Mouse (Mus musculus) bone marrow, adult 2 months (tissue): ENCODE measurements around the gene 2200002D01Rik. TPM values are rescaled to one million over a fixed set of nuclear protein-coding genes. Genes with fewer than 3 reads are reported as not detected.
A peak's percentile ranks its signal among the peaks of the same experiment; 100 is the strongest.

Experiments used
- H3K27ac ChIP-seq: fragments of 200-500 bp; 2 replicates; pipeline ENCODE4 v1.5.1; 2012; ENCODE audit warnings: low read depth, mild to moderate bottlenecking, control low read depth, inconsistent platforms, low read length; ENCODE audit not compliant: control insufficient read depth, poor library complexity, insufficient read depth
- H3K4me1 ChIP-seq: fragments of 200-500 bp; 2 replicates; pipeline ENCODE4 v1.6.1; 2011; ENCODE audit warnings: low read length; ENCODE audit not compliant: control insufficient read depth, insufficient read depth
- H3K4me3 ChIP-seq: fragments of 200-500 bp; replicated peaks from 2 replicates; pipeline ENCODE3; 2011; ENCODE audit warnings: mild to moderate bottlenecking, low read depth, low read length, control low read depth; ENCODE audit not compliant: control insufficient read depth
- CTCF ChIP-seq: fragments of 200-500 bp; IDR thresholded peaks from 2 replicates; pipeline ENCODE4 v1.5.1; 2011; ENCODE audit warnings: low read length, control low read depth; ENCODE audit not compliant: control insufficient read depth, insufficient read depth
- POLR2A ChIP-seq: fragments of 200-500 bp; IDR thresholded peaks from 2 replicates; pipeline ENCODE4 v1.6.1; 2011; ENCODE audit warnings: low read depth, mild to moderate bottlenecking, control low read depth, low read length, borderline replicate concordance; ENCODE audit not compliant: control insufficient read depth
- WGBS: fragments of 180-500 bp; shearing (Covaris S2); methylation state at CpG from one replicate; pipeline ENCODE4 v1.1.7; 2018; 5-methylcytosine and 5-hydroxymethylcytosine counted together
- polyA plus RNA-seq: library from polyadenylated mRNA; stranded (reverse); fragments of >200 nt; gene quantifications from 2 replicates; pipeline ENCODE4 v1.2.4, GENCODE M21; 2011; ENCODE audit warnings: low replicate concordance; ENCODE audit not compliant: missing spikeins, insufficient read depth, insufficient read length

2200002D01Rik gene
- polyA plus RNA-seq, 1 experiment: 18.7 TPM

- peak within 1 kb of the TSS; percentile 5 for H3K27ac ChIP-seq
- peak within 1 kb of the TSS; percentile 75 for H3K4me3 ChIP-seq
- TF ChIP-seq POLR2A: no peak
- TF ChIP-seq CTCF: no peak
- under 1% methylated on average over 80 of the region's 80 CpGs for WGBS
- H3K4me1 ChIP-seq: no peaks in the 10 kb centered on the region; the same call in 1 of the 2 replicates
Measured at GRCm38 (mm10) chr7:29281201-29282073, 33.2 kb upstream of the 2200002D01Rik start, which contains the start of gene Spint2. Gene Spint2, minus strand, starts transcription at chr7:29281912.

DNA sequence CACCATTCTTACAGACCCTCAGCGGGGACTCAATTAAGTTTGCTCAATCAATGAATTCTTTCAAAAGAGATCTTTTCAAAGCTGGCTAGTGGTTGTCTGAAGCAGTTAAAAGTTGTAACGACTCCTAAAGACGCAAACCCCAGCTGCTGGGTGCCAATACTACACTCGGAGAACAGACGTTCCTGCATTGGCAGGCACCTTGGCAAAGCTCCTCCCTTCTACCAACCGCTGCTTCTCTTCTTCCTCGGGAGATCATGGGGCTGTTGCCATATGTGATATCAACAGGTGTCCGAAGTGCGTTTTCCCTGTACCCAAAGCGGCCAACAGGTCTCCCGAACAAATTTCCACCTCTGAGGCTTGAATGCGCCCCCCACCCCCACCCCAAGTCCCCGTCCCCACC, 32.5 kb upstream of the 2200002D01Rik start:
- no peak for TF ChIP-seq CTCF
- no peak for TF ChIP-seq POLR2A
- Histone ChIP-seq H3K4me1 (no peaks in the 10 kb centered on the region; the same call in 1 of the 2 replicates), H3K4me3 (peak overlapping the region; percentile 75), H3K27ac (no peak overlapping the region)
- WGBS: 6% methylated on average over 13 of the region's 13 CpGs

- H3K4me1 ChIP-seq: no peaks in the 10 kb centered on the region; the same call in 1 of the 2 replicates
- H3K27ac ChIP-seq: no peak overlapping the region
- H3K4me3 ChIP-seq: no peak overlapping the region
- TF ChIP-seq POLR2A (no peak), CTCF (no peak)
- 85% methylated on average over 8 of the region's 8 CpGs for WGBS
Measured at GRCm38 (mm10) chr7:29279924-29280323, 31.7 kb upstream of the 2200002D01Rik start.

DNA sequence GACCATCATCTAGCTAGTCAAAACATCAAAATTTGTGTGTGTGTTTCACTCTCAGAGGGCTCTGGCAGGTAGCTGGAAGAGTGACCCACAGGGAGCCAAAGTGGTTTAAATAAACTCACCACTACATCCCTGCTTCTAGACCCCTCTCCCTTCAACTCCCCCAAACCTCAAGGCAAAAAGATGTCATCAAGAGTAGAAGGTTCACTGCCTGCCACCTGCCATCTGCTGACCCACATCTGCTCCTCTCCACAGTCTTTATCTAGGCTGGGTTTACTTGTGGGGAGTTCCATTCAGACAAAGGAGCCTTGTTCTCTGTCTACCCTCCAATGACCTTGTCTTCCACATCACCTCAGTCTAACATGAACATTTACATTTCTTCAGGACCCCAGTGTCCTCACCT, 31.0 kb upstream of the 2200002D01Rik start:
- no peaks in the 10 kb centered on the region; the same call in 1 of the 2 replicates for H3K4me1 ChIP-seq
- H3K27ac ChIP-seq: no peak overlapping the region
- no peak for TF ChIP-seq POLR2A
- TF ChIP-seq CTCF: no peak
- no peak overlapping the region for H3K4me3 ChIP-seq

DNA sequence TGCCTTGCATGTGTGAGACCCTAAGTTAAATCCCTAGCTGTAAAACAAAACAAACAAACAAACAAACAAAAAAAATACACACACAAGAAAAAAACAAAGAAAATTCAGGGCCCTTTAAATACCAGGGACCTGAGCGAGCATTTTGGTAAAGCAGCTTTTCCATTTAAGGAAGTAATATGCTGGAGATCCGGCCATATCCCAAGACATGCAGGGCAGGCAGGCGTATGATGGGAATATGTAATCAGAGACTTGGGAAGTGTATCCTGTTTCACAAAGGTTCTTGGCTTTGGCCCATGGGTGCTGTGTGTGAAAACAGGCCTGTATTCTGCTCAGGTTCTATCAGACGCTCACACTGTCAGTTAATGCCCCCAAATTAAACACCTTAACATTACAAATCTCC, 29.2 kb upstream of the 2200002D01Rik start:
- H3K4me3 ChIP-seq: no peak overlapping the region
- TF ChIP-seq CTCF (no peak), POLR2A (no peak)
- WGBS: 83% methylated on average over 4 of the region's 4 CpGs
- no peak overlapping the region for H3K27ac ChIP-seq
- H3K4me1 ChIP-seq: no peaks in the 10 kb centered on the region; the same call in 1 of the 2 replicates

DNA sequence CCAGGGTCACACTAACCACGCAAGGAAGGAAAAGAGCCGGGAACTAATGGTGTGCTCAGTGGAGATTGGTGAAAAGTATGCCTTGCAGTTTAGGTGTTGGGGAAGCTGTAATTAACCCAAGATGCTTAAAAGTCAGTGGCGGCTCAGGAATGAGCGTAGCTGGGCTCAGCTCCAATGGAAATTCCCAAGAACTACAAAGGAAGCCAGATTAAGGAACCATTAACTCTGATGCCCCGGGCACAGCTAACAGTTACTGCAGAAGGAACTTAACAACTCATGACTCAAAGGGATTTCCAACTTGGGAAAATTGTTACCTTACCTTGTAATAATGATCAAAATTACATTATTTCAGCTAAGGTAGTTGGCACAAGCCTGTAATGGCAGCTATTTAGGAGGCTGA, 28.4 kb upstream of the 2200002D01Rik start:
- H3K4me3 ChIP-seq: no peak overlapping the region
- H3K27ac ChIP-seq: no peak overlapping the region
- TF ChIP-seq CTCF (no peak), POLR2A (no peak)
- 68% methylated on average over 5 of the region's 5 CpGs for WGBS
- H3K4me1 ChIP-seq: no peaks in the 10 kb centered on the region

DNA sequence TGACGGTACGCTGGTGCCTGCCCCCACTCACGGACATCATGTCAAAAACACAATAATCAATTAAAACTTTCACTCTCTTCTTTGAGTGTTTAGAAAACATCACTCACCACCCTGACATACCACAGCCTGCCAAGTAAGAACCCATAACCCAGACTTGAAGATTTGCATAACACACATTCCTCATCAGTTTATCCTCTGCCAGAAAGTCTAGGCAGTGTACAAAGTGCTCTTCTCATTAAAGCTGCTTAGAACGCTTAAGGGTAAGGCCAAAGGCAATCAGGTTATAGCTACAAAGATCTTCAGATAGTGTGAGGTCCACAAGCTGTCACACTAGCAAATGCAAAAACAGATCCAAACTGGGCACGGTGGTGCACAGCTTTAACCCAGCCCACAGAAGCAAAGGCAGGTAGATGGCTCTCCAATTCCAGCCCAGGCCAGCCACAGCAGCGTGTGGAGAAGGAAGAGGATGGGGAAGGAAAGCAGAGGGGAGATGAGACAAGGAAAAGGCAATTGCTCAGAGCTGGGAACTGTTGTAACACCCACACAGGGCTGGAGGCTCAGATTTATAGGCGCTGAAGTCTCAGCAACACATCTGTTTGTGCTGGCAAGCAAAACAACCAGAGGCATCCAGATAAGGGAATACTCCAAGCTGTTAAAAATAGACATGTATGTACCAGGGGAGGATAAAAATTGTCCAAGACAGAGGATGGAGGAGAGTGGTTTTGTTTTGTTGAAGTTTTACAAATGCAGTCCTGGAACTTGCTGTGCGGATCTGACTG, 23.6 kb upstream of the 2200002D01Rik start:
- H3K4me3 ChIP-seq: no peak overlapping the region
- WGBS: 76% methylated on average over 8 of the region's 8 CpGs
- H3K4me1 ChIP-seq: peaks cover 1% of the 10 kb centered on the region; the same call in 1 of the 2 replicates
- no peak overlapping the region for H3K27ac ChIP-seq
- TF ChIP-seq CTCF: no peak
- TF ChIP-seq POLR2A: no peak

- peaks cover 1% of the 10 kb centered on the region; the same call in 1 of the 2 replicates for H3K4me1 ChIP-seq
- WGBS: 22% methylated on average over 4 of the region's 4 CpGs
- H3K4me3 ChIP-seq: no peak overlapping the region
- H3K27ac ChIP-seq: no peak overlapping the region
- TF ChIP-seq POLR2A (no peak), CTCF (no peak)
Measured at GRCm38 (mm10) chr7:29270445-29270844, 22.2 kb upstream of the 2200002D01Rik start.
